Mouse (Mus musculus) heart, embryonic 11.5 days (tissue): ENCODE results near the gene Pknox1. TPM values are rescaled to one million over a fixed set of nuclear protein-coding genes. Genes with fewer than 3 reads are reported as not detected.

ENCODE experiments used
- ATAC-seq: fragments of 200-750 bp; cut with Nextera tagmentation; replicated peaks from 2 replicates; pipeline ENCODE4 v1.8.0; 2017; ENCODE audit warnings: moderate library complexity; ENCODE audit not compliant: insufficient number of reproducible peaks, low FRiP score, low TSS enrichment
- H3K27ac ChIP-seq: fragments of 300-500 bp; sonication (generic); 2 replicates; pipeline ENCODE4 v1.5.1; 2014; ENCODE audit warnings: mild to moderate bottlenecking, low read depth, low read length
- H3K27me3 ChIP-seq: fragments of 300-500 bp; sonication (generic); 2 replicates; pipeline ENCODE4 v1.6.1; 2014; ENCODE audit warnings: mild to moderate bottlenecking, low read length, mixed read lengths; ENCODE audit not compliant: control insufficient read depth, insufficient read depth
- H3K36me3 ChIP-seq: fragments of 300-500 bp; sonication (generic); 2 replicates; pipeline ENCODE4 v1.6.1; 2014; ENCODE audit warnings: mild to moderate bottlenecking, low read length, moderate library complexity, mixed read lengths; ENCODE audit not compliant: control insufficient read depth, insufficient read depth
- H3K4me1 ChIP-seq: fragments of 300-500 bp; sonication (generic); 2 replicates; pipeline ENCODE4 v1.6.1; 2014; ENCODE audit warnings: low read length; ENCODE audit not compliant: control insufficient read depth, insufficient read depth
- H3K4me2 ChIP-seq: fragments of 300-500 bp; sonication (generic); 2 replicates; pipeline ENCODE4 v1.6.1; 2014; ENCODE audit warnings: mild to moderate bottlenecking, moderate library complexity
- H3K4me3 ChIP-seq: fragments of 300-500 bp; sonication (generic); 2 replicates; pipeline ENCODE4 v1.5.1; 2014; ENCODE audit warnings: low read depth, low read length
- H3K9ac ChIP-seq: fragments of 300-500 bp; sonication (generic); 2 replicates; pipeline ENCODE4 v1.6.1; 2014; ENCODE audit warnings: mild to moderate bottlenecking, low read depth, low read length, moderate library complexity
- H3K9me3 ChIP-seq: fragments of 300-500 bp; sonication (generic); replicated peaks from 2 replicates; pipeline ENCODE4 v1.6.1; 2016; ENCODE audit warnings: low read length; ENCODE audit not compliant: control insufficient read depth
- WGBS: fragments of 180-500 bp; shearing (Covaris S2); extraction: QIAGEN DNeasy Blood & Tissue Kit; methylation state at CpG from one replicate; pipeline ENCODE4 v1.1.7; 2014; ENCODE audit not compliant: insufficient replicate concordance; 5-methylcytosine and 5-hydroxymethylcytosine counted together
- microRNA-seq: library from miRNA; unstranded; fragments of <30 nt; microRNA quantifications from one replicate; pipeline ENCODE4, GENCODE M21; 2016; ENCODE audit warnings: borderline number of aligned reads
- polyA plus RNA-seq: library from polyadenylated mRNA; unstranded; fragments of >200 nt; fragmentation: Nextera tagmentation; extraction: Ambion mirVana; gene quantifications from 2 replicates; pipeline ENCODE4 v1.2.1, GENCODE M21; 2014

Pknox1 gene
- polyA plus RNA-seq, 1 experiment from 2014 or later, result 19.8 TPM

GRCm38 (mm10) chr17:31656682-31657081, 92.1 kb downstream of the Pknox1 start:
- H3K9ac ChIP-seq, result no peak overlapping the region
- peaks cover 32% of the 10 kb centered on the region for H3K36me3 ChIP-seq
- 87% methylated on average over 5 of the region's 5 CpGs for WGBS
- H3K4me2 ChIP-seq, result no peak overlapping the region
- H3K27me3 ChIP-seq, result no peaks in the 10 kb centered on the region
- no peak for ATAC-seq
- peaks cover 12% of the 10 kb centered on the region; the same call in 1 of the 2 replicates for H3K4me1 ChIP-seq
- H3K27ac ChIP-seq, result no peak overlapping the region
- no peaks in the 10 kb centered on the region for H3K9me3 ChIP-seq
- no peak overlapping the region for H3K4me3 ChIP-seq

Small RNA genes within 50 kb of the gene (microRNA-seq; reads per million reads assigned to microRNA genes)
- gene Gm24970, result not detected

Other genes starting within 250 kb of the Pknox1 start
- gene Pde9a, start 178.5 kb upstream of the Pknox1 start, polyA plus RNA-seq, result 7.1 and 9.9 TPM in 2 replicates
- gene Wdr4, start 44.8 kb upstream of the Pknox1 start, polyA plus RNA-seq, result 20.5 and 22.2 TPM in 2 replicates
- gene Ndufv3, start 44.6 kb upstream of the Pknox1 start, polyA plus RNA-seq, result 528 and 531 TPM in 2 replicates
- 0.63 and 0.77 TPM in 2 replicates for gene Cbs, start 72.5 kb downstream of the Pknox1 start, polyA plus RNA-seq
- gene U2af1, start 94.2 kb downstream of the Pknox1 start, polyA plus RNA-seq, result 117 and 145 TPM in 2 replicates
- not detected in 2 replicates for gene Cryaa, start 113.1 kb downstream of the Pknox1 start, polyA plus RNA-seq